Mouse (Mus musculus): Measurements from ENCODE around the gene Snd1.

Snd1 gene

GRCm38 (mm10) chr6:28866206-28866605, 391.3 kb downstream of the Snd1 start:
- no peak for DNase-seq (ENCODE audit: low spot score in 2 of 2)

GRCm38 (mm10) chr6:28867516-28868251, 392.7 kb downstream of the Snd1 start:
- no peak for DNase-seq (ENCODE audit: low spot score in 2 of 2)

GRCm38 (mm10) chr6:28871725-28872420, 396.9 kb downstream of the Snd1 start:
- no peak for DNase-seq (ENCODE audit: low spot score in 2 of 2)

- no peak for DNase-seq (ENCODE audit: low spot score in 2 of 2)
Measured at GRCm38 (mm10) chr6:28872421-28872795, 397.5 kb downstream of the Snd1 start.

GRCm38 (mm10) chr6:28874053-28874452, 399.1 kb downstream of the Snd1 start:
- no peak for DNase-seq (ENCODE audit: low spot score in 2 of 2)

GRCm38 (mm10) chr6:28874759-28875158, 399.8 kb downstream of the Snd1 start:
- no peak for DNase-seq (ENCODE audit: low spot score in 2 of 2)

- DNase-seq (ENCODE audit: low spot score in 2 of 2): no peak
Measured at GRCm38 (mm10) chr6:28875333-28875732, 400.4 kb downstream of the Snd1 start.

- DNase-seq (ENCODE audit: low spot score in 2 of 2): no peak
Measured at GRCm38 (mm10) chr6:28876492-28876891, 401.6 kb downstream of the Snd1 start.

GRCm38 (mm10) chr6:28877945-28878666, 403.2 kb downstream of the Snd1 start:
- no peak for DNase-seq (ENCODE audit: low spot score in 2 of 2)

- DNase-seq (ENCODE audit: low spot score in 2 of 2): no peak
Measured at GRCm38 (mm10) chr6:28879315-28879714, 404.4 kb downstream of the Snd1 start.

- DNase-seq (ENCODE audit: low spot score in 2 of 2): no peak
Measured at GRCm38 (mm10) chr6:28880909-28881308, 406.0 kb downstream of the Snd1 start.

- no peak for DNase-seq (ENCODE audit: low spot score in 2 of 2)
Measured at GRCm38 (mm10) chr6:28883518-28883917, 408.6 kb downstream of the Snd1 start.

- DNase-seq (ENCODE audit: low spot score in 2 of 2): no peak
Measured at GRCm38 (mm10) chr6:28886724-28887440, 411.9 kb downstream of the Snd1 start.

- DNase-seq (ENCODE audit: low spot score in 2 of 2): no peak
Measured at GRCm38 (mm10) chr6:28890426-28890825, 415.5 kb downstream of the Snd1 start.

- no peak for DNase-seq (ENCODE audit: low spot score in 2 of 2)
Measured at GRCm38 (mm10) chr6:28891480-28891879, 416.5 kb downstream of the Snd1 start.

GRCm38 (mm10) chr6:28895004-28895515, 420.1 kb downstream of the Snd1 start:
- DNase-seq (ENCODE audit: low spot score in 2 of 2): no peak

GRCm38 (mm10) chr6:28895726-28896125, 420.8 kb downstream of the Snd1 start:
- no peak for DNase-seq (ENCODE audit: low spot score in 2 of 2)

- no peak for DNase-seq (ENCODE audit: low spot score in 2 of 2)
Measured at GRCm38 (mm10) chr6:28896762-28897320, 421.9 kb downstream of the Snd1 start.

GRCm38 (mm10) chr6:28897326-28898085, 422.6 kb downstream of the Snd1 start:
- no peak for DNase-seq (ENCODE audit: low spot score in 2 of 2)

- peak in 1 of 2 experiments; percentile 22 for DNase-seq (ENCODE audit: low spot score in 2 of 2)
Measured at GRCm38 (mm10) chr6:28898836-28899235, 423.9 kb downstream of the Snd1 start.

- DNase-seq (ENCODE audit: low spot score in 2 of 2): no peak
Measured at GRCm38 (mm10) chr6:28902573-28902972, 427.6 kb downstream of the Snd1 start.

Measured in spleen, postnatal 14 days (tissue).